Mouse (Mus musculus) liver, embryonic 14.5 days (tissue): Measurements from ENCODE around the gene Ppat. TPM values are rescaled to one million over a fixed set of nuclear protein-coding genes. Genes with fewer than 3 reads are reported as not detected.
"Not testable (repeated sequence)": the region's sequence is repeated elsewhere in the genome, so short reads cannot be mapped to it uniquely, and the experiment has no call there.

Experiments used
- ATAC-seq: fragments of 200-750 bp; cut with Nextera tagmentation; 2 replicates; pipeline ENCODE4 v1.8.0; 2017; ENCODE audit warnings: moderate number of reproducible peaks, mild to moderate bottlenecking, moderate library complexity; ENCODE audit not compliant: insufficient read depth
- DNase-seq, 3 experiments: peaks; one replicate each; pipeline ENCODE4 v3.0.0-alpha.2; 2012 to 2013; ENCODE audit warnings: low read depth in 3 of 3, low spot score in 3 of 3
- H3K27ac ChIP-seq: fragments of 300-500 bp; sonication (generic); 2 replicates; pipeline ENCODE4 v1.5.1; 2014; ENCODE audit warnings: moderate library complexity, mild to moderate bottlenecking, control low read depth, inconsistent platforms
- H3K27me3 ChIP-seq: fragments of 300-500 bp; sonication (generic); 2 replicates; pipeline ENCODE4 v1.6.1; 2014; ENCODE audit warnings: mild to moderate bottlenecking, low read length, moderate library complexity; ENCODE audit not compliant: control insufficient read depth, insufficient read depth
- H3K36me3 ChIP-seq: fragments of 300-500 bp; sonication (generic); replicated peaks from 2 replicates; pipeline ENCODE4 v1.6.1; 2014; ENCODE audit warnings: low read depth; ENCODE audit not compliant: control insufficient read depth, insufficient read depth
- H3K4me1 ChIP-seq, 2 experiments: fragments of 200-500 bp in 1 of 2; fragments of 300-500 bp in 1 of 2; sonication (generic) in 1 of 2; replicated peaks; 2 replicates each; pipeline ENCODE4 v1.6.1; 2012 to 2014; ENCODE audit warnings: antibody characterized with exemption in 1 of 2, inconsistent platforms in 1 of 2, low read length in 1 of 2; ENCODE audit not compliant: control insufficient read depth in 2 of 2, insufficient read depth in 2 of 2
- H3K4me2 ChIP-seq: fragments of 300-500 bp; sonication (generic); 2 replicates; pipeline ENCODE4 v1.6.1; 2014; ENCODE audit warnings: low read depth, mild to moderate bottlenecking, control low read depth, moderate library complexity
- H3K4me3 ChIP-seq, 2 experiments: fragments of 200-500 bp in 1 of 2; fragments of 300-500 bp in 1 of 2; sonication (generic) in 1 of 2; 2 replicates each; pipeline ENCODE4 v1.5.1; 2012 to 2014; ENCODE audit warnings: low read depth in 2 of 2, low read length in 2 of 2, mild to moderate bottlenecking in 2 of 2, control low read depth in 1 of 2, inconsistent platforms in 1 of 2, moderate library complexity in 1 of 2; ENCODE audit not compliant: insufficient read depth in 1 of 2
- H3K9ac ChIP-seq: fragments of 300-500 bp; sonication (generic); replicated peaks from 2 replicates; pipeline ENCODE4 v1.6.1; 2014; ENCODE audit warnings: mild to moderate bottlenecking, control low read depth, moderate library complexity
- H3K9me3 ChIP-seq: fragments of 300-500 bp; sonication (generic); 2 replicates; pipeline ENCODE4 v1.6.1; 2016; ENCODE audit warnings: low read length, mixed read lengths; ENCODE audit not compliant: control insufficient read depth
- CTCF ChIP-seq: IDR thresholded peaks from 2 replicates; pipeline ENCODE4 v1.5.1; 2016; ENCODE audit warnings: antibody characterized with exemption, low read depth, control low read depth
- EP300 ChIP-seq: IDR thresholded peaks from 2 replicates; pipeline ENCODE4 v1.6.1; 2016; ENCODE audit warnings: antibody characterized with exemption, low read depth
- WGBS: fragments of 180-500 bp; shearing (Covaris S2); extraction: QIAGEN DNeasy Blood & Tissue Kit; methylation state at CpG from one replicate; pipeline ENCODE4 v1.1.7; 2014; ENCODE audit not compliant: insufficient replicate concordance; 5-methylcytosine and 5-hydroxymethylcytosine counted together
- polyA plus RNA-seq, 2 experiments: library from polyadenylated mRNA; depleted of rRNA in 1 of 2; stranded (reverse) in 1 of 2; unstranded in 1 of 2; fragments of >200 nt; fragmentation: Nextera tagmentation in 1 of 2; extraction: Ambion mirVana in 1 of 2; gene quantifications; 2 replicates each; pipeline versions ENCODE4 v1.2.1 to v1.2.3; 2012 to 2014

Ppat gene
- polyA plus RNA-seq, 2 experiments = 15.3 to 29.2 TPM

DNA sequence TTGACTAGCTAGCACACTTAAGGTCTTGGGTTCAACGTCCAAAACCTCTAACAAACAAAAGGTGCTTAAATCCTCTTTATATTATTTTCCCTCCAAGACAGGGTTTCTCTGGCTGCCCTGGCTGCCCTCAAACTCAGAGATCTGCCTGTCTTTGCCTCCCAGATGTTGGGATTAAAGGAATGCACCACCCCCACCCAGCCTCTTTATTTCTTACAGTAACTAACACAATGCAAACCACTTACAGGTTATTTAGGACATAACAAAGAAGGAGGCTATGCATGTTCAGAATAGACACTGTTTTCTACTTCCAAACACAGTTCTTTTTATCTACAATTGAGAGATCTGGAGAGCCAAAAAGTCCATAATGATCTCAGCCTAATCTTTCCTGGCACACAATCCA lies 27.1 kb downstream of the Ppat start:
- DNase-seq (no peak), ATAC-seq (no peak)
- Histone ChIP-seq H3K4me3 (no peak overlapping the region), H3K36me3 (peaks cover 36% of the 10 kb centered on the region), H3K4me1 (peaks cover 0 to 2% of the 10 kb centered on the region in 2 experiments; a peak in 1 of 4 replicates), H3K4me2 (no peak overlapping the region), H3K9me3 (no peaks in the 10 kb centered on the region), H3K27me3 (no peaks in the 10 kb centered on the region), H3K27ac (no peak overlapping the region), H3K9ac (no peak overlapping the region)
- WGBS = 71% methylated on average over 1 of the region's 1 CpGs
- TF ChIP-seq EP300 (no peak), CTCF (no peak)

GRCm38 (mm10) chr5:76923428-76923827 lies 27.9 kb downstream of the Ppat start:
- H3K27me3 ChIP-seq = no peaks in the 10 kb centered on the region
- no peak overlapping the region for H3K9ac ChIP-seq
- DNase-seq (no peak), ATAC-seq (no peak)
- no peaks in the 10 kb centered on the region for H3K9me3 ChIP-seq
- no peak overlapping the region for H3K4me2 ChIP-seq
- no peak overlapping the region for H3K4me3 ChIP-seq
- no peak overlapping the region for H3K27ac ChIP-seq
- H3K36me3 ChIP-seq = peaks cover 42% of the 10 kb centered on the region
- H3K4me1 ChIP-seq = no peaks in the 10 kb centered on the region
- TF ChIP-seq CTCF (no peak), EP300 (no peak)
- 80% methylated on average over 13 of the region's 13 CpGs for WGBS

- no peak for ATAC-seq
- H3K4me1 ChIP-seq = no peaks in the 10 kb centered on the region
- H3K4me3 ChIP-seq = no peak overlapping the region
- H3K27me3 ChIP-seq = no peaks in the 10 kb centered on the region
- H3K4me2 ChIP-seq = no peak overlapping the region
- no peak for DNase-seq
- H3K36me3 ChIP-seq = peaks cover 48% of the 10 kb centered on the region
- WGBS = 83% methylated on average over 4 of the region's 4 CpGs
- no peak overlapping the region for H3K9ac ChIP-seq
- no peaks in the 10 kb centered on the region for H3K9me3 ChIP-seq
- H3K27ac ChIP-seq = no peak overlapping the region
- TF ChIP-seq EP300 (no peak), CTCF (no peak)
Measured at GRCm38 (mm10) chr5:76922833-76923232, 28.5 kb downstream of the Ppat start.

- ATAC-seq, H3K4me1 ChIP-seq, H3K27ac ChIP-seq, H3K4me2 ChIP-seq, H3K9ac ChIP-seq, H3K27me3 ChIP-seq, H3K9me3 ChIP-seq, DNase-seq, H3K4me3 ChIP-seq: not testable (repeated sequence)
- 71% methylated on average over 5 of the region's 5 CpGs for WGBS
- peaks cover 14% of the 10 kb centered on the region for H3K36me3 ChIP-seq
Measured at GRCm38 (mm10) chr5:76912522-76912921, 38.9 kb downstream of the Ppat start.

DNA sequence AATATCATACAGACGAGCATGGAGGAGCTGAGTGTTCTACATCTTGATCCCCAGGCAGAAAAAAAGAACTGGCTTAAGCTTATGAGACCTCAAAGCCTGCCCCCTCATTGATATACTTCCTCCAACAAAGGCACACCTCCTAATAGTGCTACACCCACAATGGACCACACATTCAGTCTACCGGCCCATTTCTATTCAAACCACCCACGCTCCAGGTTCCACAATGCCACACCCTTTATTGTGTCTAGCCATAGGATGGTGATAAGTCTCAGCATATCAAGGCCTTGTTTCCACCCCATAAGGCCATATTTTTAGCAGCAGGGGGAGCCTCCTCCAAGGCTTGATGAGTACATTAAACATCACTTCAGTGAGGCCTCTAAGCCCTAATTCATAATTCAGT lies 40.6 kb downstream of the Ppat start:
- no peak overlapping the region for H3K9ac ChIP-seq
- 43% methylated on average over 3 of the region's 3 CpGs for WGBS

More for the DNA sequence above, 40.6 kb downstream of the Ppat start:
- no peak for DNase-seq
- TF ChIP-seq CTCF (no peak), EP300 (no peak)
- Histone ChIP-seq H3K4me1 (peaks cover 6 to 8% of the 10 kb centered on the region in 2 experiments; a peak in 3 of 4 replicates), H3K4me3 (no peak overlapping the region), H3K4me2 (no peak overlapping the region), H3K9me3 (no peaks in the 10 kb centered on the region), H3K27ac (no peak overlapping the region), H3K27me3 (no peaks in the 10 kb centered on the region), H3K36me3 (peaks cover 10% of the 10 kb centered on the region)
- ATAC-seq = no peak
